Mouse (Mus musculus) hindbrain, embryonic 11.5 days (tissue): ENCODE measurements around the gene Cog8. TPM values are rescaled to one million over a fixed set of nuclear protein-coding genes. Genes with fewer than 3 reads are reported as not detected.

Source experiments
- ATAC-seq: fragments of 200-750 bp; cut with Nextera tagmentation; 2 replicates; pipeline ENCODE4 v1.8.0; 2017; ENCODE audit warnings: mild to moderate bottlenecking, moderate TSS enrichment, moderate library complexity; ENCODE audit not compliant: low FRiP score
- DNase-seq: peaks from one replicate; pipeline ENCODE4 v3.0.0-alpha.2; 2015; ENCODE audit warnings: low spot score
- H3K27ac ChIP-seq: fragments of 300-500 bp; sonication (generic); 2 replicates; pipeline ENCODE4 v1.5.1; 2014; ENCODE audit warnings: mild to moderate bottlenecking, low read depth, low read length
- H3K27me3 ChIP-seq: fragments of 300-500 bp; sonication (generic); 2 replicates; pipeline ENCODE4 v1.6.1; 2014; ENCODE audit warnings: mild to moderate bottlenecking, low read length, moderate library complexity, mixed read lengths; ENCODE audit not compliant: control insufficient read depth, insufficient read depth
- H3K36me3 ChIP-seq: fragments of 300-500 bp; sonication (generic); 2 replicates; pipeline ENCODE4 v1.6.1; 2014; ENCODE audit warnings: mild to moderate bottlenecking, low read length, moderate library complexity, mixed read lengths; ENCODE audit not compliant: control insufficient read depth, insufficient read depth
- H3K4me1 ChIP-seq: fragments of 300-500 bp; sonication (generic); replicated peaks from 2 replicates; pipeline ENCODE4 v1.6.1; 2014; ENCODE audit warnings: low read length, mixed read lengths; ENCODE audit not compliant: control insufficient read depth, insufficient read depth
- H3K4me2 ChIP-seq: fragments of 300-500 bp; sonication (generic); replicated peaks from 2 replicates; pipeline ENCODE4 v1.6.1; 2014; ENCODE audit warnings: mild to moderate bottlenecking, low read depth, low read length
- H3K4me3 ChIP-seq: fragments of 300-500 bp; sonication (generic); 2 replicates; pipeline ENCODE4 v1.5.1; 2014; ENCODE audit warnings: low read depth, low read length
- H3K9ac ChIP-seq: fragments of 300-500 bp; sonication (generic); 2 replicates; pipeline ENCODE4 v1.6.1; 2014; ENCODE audit warnings: low read depth, low read length
- H3K9me3 ChIP-seq: fragments of 300-500 bp; sonication (generic); 2 replicates; pipeline ENCODE4 v1.6.1; 2016; ENCODE audit warnings: low read length; ENCODE audit not compliant: control insufficient read depth
- WGBS: fragments of 180-500 bp; shearing (Covaris S2); extraction: QIAGEN DNeasy Blood & Tissue Kit; methylation state at CpG from one replicate; pipeline ENCODE4 v1.1.7; 2014; 5-methylcytosine and 5-hydroxymethylcytosine counted together
- polyA plus RNA-seq: library from polyadenylated mRNA; unstranded; fragments of >200 nt; fragmentation: Nextera tagmentation; extraction: Ambion mirVana; gene quantifications from 2 replicates; pipeline ENCODE4 v1.2.1, GENCODE M21; 2014

Cog8 gene
- polyA plus RNA-seq, 1 experiment from 2014 or later: 42.2 TPM

DNA sequence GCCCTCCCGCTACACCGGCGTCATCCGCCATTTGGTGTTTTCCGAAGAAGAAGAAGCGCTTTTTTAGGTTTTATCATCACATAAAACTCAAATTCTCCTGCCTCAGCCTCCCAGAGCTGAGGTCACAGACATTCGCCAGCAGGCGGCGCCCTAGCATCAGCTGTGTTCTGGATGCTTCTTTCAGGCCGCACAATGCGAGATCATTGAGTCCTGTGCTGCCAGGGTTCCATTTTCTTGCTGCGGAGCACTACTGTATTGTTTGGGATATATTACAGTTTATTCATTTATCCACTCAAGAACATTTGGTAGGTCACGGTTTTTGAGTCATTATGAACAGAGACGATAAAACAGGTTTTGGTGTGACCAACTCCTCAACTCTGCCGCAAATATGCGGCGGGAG is 28.9 kb upstream of the Cog8 start:
- ATAC-seq: no peak
- Histone ChIP-seq H3K4me1 (no peaks in the 10 kb centered on the region), H3K4me3 (no peak overlapping the region), H3K9ac (no peak overlapping the region), H3K36me3 (peaks cover 2% of the 10 kb centered on the region; the same call in 1 of the 2 replicates), H3K9me3 (no peaks in the 10 kb centered on the region), H3K27ac (no peak overlapping the region), H3K27me3 (no peaks in the 10 kb centered on the region), H3K4me2 (no peak overlapping the region)
- 97% methylated on average over 17 of the region's 17 CpGs for WGBS
- no peak for DNase-seq

DNA sequence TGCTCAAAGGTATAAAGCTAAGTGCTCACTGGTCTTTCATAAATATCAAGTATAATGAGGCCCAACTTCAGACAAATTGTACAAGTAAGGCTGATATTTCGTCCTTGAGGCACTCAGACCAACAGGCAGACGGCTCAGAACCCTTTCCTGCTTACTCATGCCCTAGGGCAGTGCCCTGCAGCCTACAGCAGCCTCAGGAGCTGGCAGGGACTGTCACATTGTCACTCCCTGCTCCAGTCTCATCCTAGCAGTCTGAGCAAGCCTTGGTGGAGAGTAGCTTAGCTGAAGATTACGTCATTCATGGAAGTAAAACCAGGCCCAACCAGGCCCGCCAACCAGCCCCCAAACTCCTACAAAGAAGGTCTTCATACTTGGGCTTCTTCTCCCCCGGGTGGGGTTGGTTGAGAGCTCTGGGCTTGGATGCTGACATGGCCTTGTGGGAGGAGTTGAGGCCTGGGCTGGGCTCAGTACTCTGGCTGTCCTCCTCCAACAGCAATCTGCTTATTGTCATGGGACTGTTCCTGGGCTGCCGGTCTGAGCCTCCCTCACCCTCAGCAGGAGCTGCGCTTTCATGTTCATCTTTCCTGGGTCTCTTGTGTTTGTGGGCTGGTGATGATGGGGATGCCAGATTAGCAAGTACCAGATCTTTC is 19.9 kb upstream of the Cog8 start:
- ATAC-seq: no peak
- Histone ChIP-seq H3K9ac (no peak overlapping the region), H3K4me3 (no peak overlapping the region), H3K4me2 (no peak overlapping the region), H3K4me1 (no peaks in the 10 kb centered on the region), H3K36me3 (peaks cover 18% of the 10 kb centered on the region), H3K27ac (no peak overlapping the region), H3K27me3 (no peaks in the 10 kb centered on the region), H3K9me3 (no peaks in the 10 kb centered on the region)
- 97% methylated on average over 7 of the region's 7 CpGs for WGBS
- no peak for DNase-seq

DNA sequence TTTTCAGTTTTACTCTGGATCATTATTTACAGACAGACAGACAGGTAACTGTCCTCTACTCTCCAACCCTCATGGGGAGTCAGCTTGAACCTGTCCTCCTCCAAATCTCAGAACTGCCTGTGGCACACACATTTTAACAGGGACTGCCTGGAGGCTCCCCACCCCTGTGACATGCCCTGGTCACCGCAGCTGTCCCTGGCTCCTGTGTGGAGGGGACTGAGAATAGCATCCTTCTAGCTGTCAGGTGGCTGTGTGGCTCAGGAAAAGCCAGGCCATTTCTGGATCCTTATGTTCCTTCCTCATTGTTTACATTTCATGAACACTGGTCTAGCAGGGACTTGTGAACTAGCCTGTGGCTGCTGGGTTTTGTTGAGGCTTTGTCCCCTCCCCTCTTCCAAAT is 17.6 kb upstream of the Cog8 start:
- H3K4me3 ChIP-seq: no peak overlapping the region
- no peak overlapping the region for H3K4me2 ChIP-seq
- DNase-seq (no peak), ATAC-seq (no peak)
- H3K36me3 ChIP-seq: peaks cover 18% of the 10 kb centered on the region
- no peaks in the 10 kb centered on the region for H3K9me3 ChIP-seq
- no peaks in the 10 kb centered on the region for H3K27me3 ChIP-seq
- no peak overlapping the region for H3K9ac ChIP-seq
- WGBS: 87% methylated on average over 1 of the region's 1 CpGs
- no peaks in the 10 kb centered on the region for H3K4me1 ChIP-seq
- H3K27ac ChIP-seq: no peak overlapping the region

DNA sequence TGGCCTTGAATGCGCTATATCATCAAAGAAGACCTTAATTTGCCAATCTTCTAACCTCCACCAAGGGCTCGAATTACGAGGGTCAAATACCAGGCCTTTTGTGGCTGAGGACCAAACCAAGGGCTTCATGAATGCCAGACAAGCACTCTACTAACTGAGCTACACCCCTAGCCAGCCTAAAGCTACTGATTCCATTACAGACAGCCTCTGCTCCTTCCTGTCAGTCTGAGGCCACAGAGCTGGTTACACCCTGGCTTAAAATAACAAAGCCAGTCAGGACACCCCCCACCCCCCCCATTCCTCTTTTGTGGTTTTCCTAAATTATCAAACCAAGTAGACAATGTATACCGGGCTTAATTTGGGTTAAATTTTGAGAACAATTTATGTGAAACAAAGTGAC is 17.2 kb upstream of the Cog8 start:
- H3K4me1 ChIP-seq: no peaks in the 10 kb centered on the region
- H3K4me2 ChIP-seq: no peak overlapping the region
- H3K9ac ChIP-seq: no peak overlapping the region
- H3K36me3 ChIP-seq: peaks cover 18% of the 10 kb centered on the region
- no peak for ATAC-seq
- H3K27ac ChIP-seq: no peak overlapping the region
- no peaks in the 10 kb centered on the region for H3K27me3 ChIP-seq
- no peak for DNase-seq
- 92% methylated on average over 4 of the region's 4 CpGs for WGBS
- no peak overlapping the region for H3K4me3 ChIP-seq
- no peaks in the 10 kb centered on the region for H3K9me3 ChIP-seq

DNA sequence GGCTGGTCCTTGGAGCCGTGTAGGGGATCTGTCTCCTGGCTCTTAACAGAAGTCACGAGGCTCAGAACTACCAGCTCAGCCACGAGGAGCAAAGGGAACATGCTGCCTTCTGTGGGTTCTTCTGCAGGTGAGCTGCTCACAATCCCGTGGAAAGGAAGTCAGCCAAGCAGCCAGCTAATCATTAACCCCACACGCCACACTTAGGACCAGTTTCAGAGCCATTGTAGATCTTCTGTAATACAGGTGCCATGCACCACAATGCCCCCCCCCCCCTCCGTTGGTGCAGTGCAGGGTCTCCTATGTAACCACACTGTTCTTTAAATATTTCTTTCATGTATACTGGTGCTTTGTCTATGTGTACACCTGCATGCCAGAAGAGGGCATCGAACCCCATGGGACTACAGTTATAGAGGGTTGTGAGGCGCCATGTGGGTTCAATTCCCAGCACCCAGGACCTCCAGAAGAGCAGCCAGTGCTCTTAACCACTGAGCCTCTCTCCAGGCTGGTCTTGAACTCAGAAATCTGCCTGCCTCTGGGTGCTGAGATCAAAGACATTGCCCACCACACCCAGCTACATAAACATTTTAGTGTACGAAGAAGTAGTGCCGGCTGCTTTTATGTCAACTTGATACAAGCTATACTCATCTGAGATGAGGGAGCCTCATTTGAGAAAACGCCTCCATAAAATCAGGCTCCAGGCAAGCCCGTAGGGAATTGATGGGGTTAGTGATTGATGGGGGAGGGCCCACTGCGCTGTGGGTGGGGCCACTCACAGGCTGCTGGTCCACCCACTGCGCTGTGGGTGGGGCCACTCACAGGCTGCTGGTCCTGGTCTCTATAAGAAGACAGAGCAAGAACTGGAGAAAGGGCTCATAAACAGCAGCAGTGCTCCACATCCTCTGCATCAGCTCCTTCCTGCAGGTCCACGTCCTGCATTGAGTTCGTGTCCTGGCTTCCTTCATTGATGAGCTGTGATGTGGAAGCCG is 9.3 kb upstream of the Cog8 start, which contains the start of gene Tmed6:
Gene Tmed6, minus strand, starts transcription at position 134 of the 986 bp plus-strand sequence.
- no peak within 1 kb of the TSS for H3K9ac ChIP-seq
- H3K27ac ChIP-seq: no peak within 1 kb of the TSS
- H3K9me3 ChIP-seq: no peaks in the 10 kb centered on the region
- DNase-seq (no peak), ATAC-seq (no peak)
- H3K4me1 ChIP-seq: no peaks in the 10 kb centered on the region
- H3K4me3 ChIP-seq: no peak within 1 kb of the TSS
- no peak within 1 kb of the TSS for H3K4me2 ChIP-seq
- no peaks in the 10 kb centered on the region for H3K27me3 ChIP-seq
- WGBS: 62% methylated on average over 17 of the region's 17 CpGs
- no peaks in the 10 kb centered on the region for H3K36me3 ChIP-seq

DNA sequence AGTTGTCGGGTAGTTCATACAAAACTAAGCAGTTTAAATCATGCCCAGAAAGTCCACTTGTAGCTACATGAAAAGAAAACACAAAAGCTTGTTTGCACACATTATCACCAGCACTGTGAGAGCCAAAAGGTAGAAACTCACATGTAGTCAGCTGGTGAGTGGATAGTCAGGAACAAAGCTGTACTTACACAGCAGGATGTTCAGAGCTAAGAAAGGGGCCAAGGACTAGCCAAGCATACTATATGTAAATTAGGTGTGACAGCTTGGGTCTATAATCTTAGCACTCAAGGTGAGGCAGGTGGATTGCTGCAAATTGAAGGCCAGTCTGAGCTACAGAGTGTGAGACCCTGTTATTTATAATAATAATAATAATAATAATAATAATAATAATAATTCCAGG is 6.1 kb upstream of the Cog8 start:
- Histone ChIP-seq H3K4me1 (no peaks in the 10 kb centered on the region), H3K36me3 (no peaks in the 10 kb centered on the region; the same call in 1 of the 2 replicates), H3K27me3 (no peaks in the 10 kb centered on the region), H3K4me3 (no peak overlapping the region), H3K9ac (no peak overlapping the region), H3K4me2 (no peak overlapping the region), H3K9me3 (no peaks in the 10 kb centered on the region), H3K27ac (no peak overlapping the region)
- no peak for ATAC-seq
- 81% methylated on average over 1 of the region's 1 CpGs for WGBS
- DNase-seq: no peak

DNA sequence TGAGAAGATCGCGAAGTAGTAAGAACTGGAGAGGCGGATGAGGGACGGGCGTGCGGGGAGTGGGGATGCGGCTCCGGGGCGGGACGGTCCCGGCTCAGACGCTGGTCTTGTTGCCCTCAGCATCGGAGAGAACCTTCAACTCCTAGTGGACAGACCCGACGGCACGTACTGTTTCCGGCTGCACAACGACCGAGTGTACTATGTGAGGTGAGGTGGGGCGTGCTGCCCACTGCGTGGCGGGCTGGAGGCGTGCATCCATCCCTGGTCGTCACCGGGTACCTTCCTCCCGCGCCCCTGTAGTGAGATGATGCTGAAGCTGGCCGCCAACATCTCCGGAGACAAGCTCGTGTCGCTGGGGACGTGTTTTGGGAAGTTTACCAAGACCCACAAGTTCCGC is 482 bp upstream of the Cog8 start:
- H3K4me2 ChIP-seq: peak overlapping the region; percentile 92
- peak overlapping the region; percentile 98 for H3K4me3 ChIP-seq
- DNase-seq (no peak), ATAC-seq (peak; percentile 80)
- no peak overlapping the region for H3K27ac ChIP-seq
- H3K27me3 ChIP-seq: no peaks in the 10 kb centered on the region
- 0 out of 2 replicates have a peak, but pooled peaks cover 3% of the 10 kb centered on the region for H3K4me1 ChIP-seq
- H3K36me3 ChIP-seq: peaks cover 9% of the 10 kb centered on the region; the same call in 1 of the 2 replicates
- H3K9me3 ChIP-seq: no peaks in the 10 kb centered on the region
- 1% methylated on average over 33 of the region's 33 CpGs for WGBS
- peak overlapping the region; percentile 80 for H3K9ac ChIP-seq

DNA sequence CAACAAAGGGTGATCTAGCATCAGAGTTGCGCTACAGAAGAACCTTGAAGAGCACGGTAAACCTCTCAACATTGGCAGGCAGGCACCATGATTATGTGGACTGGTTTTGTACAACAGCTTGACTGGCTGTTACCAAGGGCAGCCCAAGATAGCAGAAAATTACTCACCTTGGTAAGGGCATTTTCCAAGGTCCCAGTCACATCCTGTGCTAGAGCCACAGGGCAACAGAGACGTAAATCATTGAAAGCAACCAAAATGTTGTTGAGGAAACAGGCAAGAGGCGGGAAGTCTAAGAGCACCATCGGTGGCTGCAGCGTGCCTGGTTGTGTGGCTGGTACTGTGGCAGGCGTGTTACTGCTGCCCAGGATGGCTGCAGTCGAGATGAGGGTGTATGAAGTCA is 4.4 kb downstream of the Cog8 start:
- no peaks in the 10 kb centered on the region for H3K9me3 ChIP-seq
- 93% methylated on average over 8 of the region's 8 CpGs for WGBS
- no peak overlapping the region for H3K4me2 ChIP-seq
- no peaks in the 10 kb centered on the region for H3K27me3 ChIP-seq
- peaks cover 11% of the 10 kb centered on the region; the same call in 1 of the 2 replicates for H3K36me3 ChIP-seq
- H3K4me1 ChIP-seq: 0 out of 2 replicates have a peak, but pooled peaks cover 3% of the 10 kb centered on the region
- no peak overlapping the region for H3K4me3 ChIP-seq
- no peak overlapping the region for H3K27ac ChIP-seq
- ATAC-seq: no peak
- H3K9ac ChIP-seq: no peak overlapping the region
- DNase-seq: no peak
